In the genomic region with DNA sequence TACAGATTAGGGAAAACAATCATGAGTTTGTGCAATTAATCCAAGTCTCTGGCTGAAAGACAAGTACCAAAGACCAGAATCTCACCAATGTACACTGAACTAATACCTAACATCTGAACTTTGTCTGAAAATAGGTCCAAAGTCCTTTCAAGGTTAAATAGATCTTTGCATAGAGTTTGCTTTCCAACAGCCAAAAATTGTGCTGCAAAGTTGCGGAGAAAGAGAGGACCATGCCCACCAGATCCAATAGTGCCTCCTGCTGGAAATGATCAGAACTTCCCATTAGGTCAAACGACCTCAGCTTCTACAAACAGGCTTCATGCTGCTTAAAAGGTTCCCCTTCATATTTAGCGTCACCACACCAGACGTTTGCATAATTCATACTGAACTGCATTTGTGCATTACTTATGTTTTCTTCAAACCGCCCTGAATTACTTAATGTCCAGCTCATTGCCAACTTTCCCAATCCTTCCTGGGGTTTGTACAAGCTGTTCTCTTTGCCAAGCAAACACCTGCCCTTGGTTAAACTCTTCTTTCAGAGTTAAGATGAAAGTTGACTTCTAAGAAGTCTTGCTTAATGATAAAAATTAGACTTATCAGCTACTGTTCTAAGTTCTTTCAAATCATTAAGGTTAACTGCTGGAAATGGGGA, we compare ENCODE assay signal across 9 mouse cellular contexts. TPM values are rescaled to one million over a fixed set of nuclear protein-coding genes. Genes with fewer than 3 reads are reported as not detected.
DNase-seq lines count a peak whose midpoint lies in the region; ATAC-seq and TF ChIP-seq lines count a peak whose summit lies in the region.
"Had no signal": no experiment of that assay in that cellular context is flagged by ENCODE, and none has a peak within 500 bp of the region (broad histone marks: within the 10 kb centered on the region; RNA-seq: fewer than 3 reads in every experiment).

No protein-coding gene starts in this region.

- 0 out of 2 replicates have a peak, but pooled peaks have one; percentile 17 for TF ChIP-seq EP300 in CH12.LX (IDR thresholded peaks at IDR 0.05; ENCODE audit: low read length)

- peak; percentile 24 for DNase-seq in kidney, adult 2 months
- DNase-seq in CH12.LX (ENCODE audit: extremely low read depth) = peak; percentile 85
- DNase-seq in NIH3T3 (ENCODE audit: low read depth) = peak; percentile 69
- DNase-seq in hindbrain, postnatal 0 days (ENCODE audit: low spot score) = peak; percentile 72

- no peak for TF ChIP-seq POLR2A in kidney, adult 2 months (IDR thresholded peaks at IDR 0.05; ENCODE audit: low read depth, low read length)
- TF ChIP-seq POLR2A in CH12.LX (IDR thresholded peaks at IDR 0.05; ENCODE audit: low read depth, low read length) = no peak

- WGBS in kidney, adult 2 months = 56% methylated on average over 5 of the region's 5 CpGs
- WGBS in kidney, embryonic 15.5 days = 58% methylated on average over 5 of the region's 5 CpGs
- 46% methylated on average over 5 of the region's 5 CpGs for WGBS in hindbrain, postnatal 0 days

- no peaks in the 10 kb centered on the region for H3K9me3 ChIP-seq in kidney, embryonic 15.5 days (replicated peaks)
- no peaks in the 10 kb centered on the region for H3K9me3 ChIP-seq in CH12.LX (replicated peaks; ENCODE audit: low read length)
- no peaks in the 10 kb centered on the region for H3K9me3 ChIP-seq in hindbrain, postnatal 0 days (ENCODE audit: low read length)
- H3K9me3 ChIP-seq: midbrain, embryonic 12.5 days had no signal

- peak; percentile 63 for TF ChIP-seq CTCF in kidney, adult 2 months (conservative IDR thresholded peaks at IDR 0.05; ENCODE audit: insufficient read depth, insufficient read length, low read depth, low read length)
- peak; percentile 63 to 94 for TF ChIP-seq CTCF in CH12.LX (conservative IDR thresholded peaks at IDR 0.05 in 1 of 2, IDR thresholded peaks at IDR 0.05 in 1 of 2; ENCODE audit: low read depth in 2 of 2, low read length in 2 of 2)
- TF ChIP-seq CTCF in hindbrain, postnatal 0 days (IDR thresholded peaks at IDR 0.05; ENCODE audit: low read depth) = peak; percentile 74

- H3K9ac ChIP-seq in kidney, embryonic 15.5 days = no peak overlapping the region
- peak overlapping the region; percentile 36; the same call in 1 of the 2 replicates for H3K9ac ChIP-seq in CH12.LX (ENCODE audit: insufficient read depth, low read depth)
- no peak overlapping the region for H3K9ac ChIP-seq in hindbrain, postnatal 0 days (replicated peaks; ENCODE audit: low read length)

- no peak overlapping the region for H3K27ac ChIP-seq in kidney, adult 2 months (ENCODE audit: insufficient read depth, low read depth, low read length)
- H3K27ac ChIP-seq in kidney, embryonic 15.5 days = no peak overlapping the region
- no peak overlapping the region for H3K27ac ChIP-seq in CH12.LX (ENCODE audit: insufficient read depth, low read depth)
- H3K27ac ChIP-seq in hindbrain, postnatal 0 days = no peak overlapping the region

- no peaks in the 10 kb centered on the region for H3K27me3 ChIP-seq in kidney, adult 2 months (replicated peaks; ENCODE audit: control insufficient read depth, insufficient read depth, low read length)
- H3K27me3 ChIP-seq in kidney, embryonic 15.5 days = no peaks in the 10 kb centered on the region
- H3K27me3 ChIP-seq in CH12.LX (replicated peaks) = no peaks in the 10 kb centered on the region
- H3K27me3 ChIP-seq in hindbrain, postnatal 0 days (ENCODE audit: insufficient read depth, low read length) = no peaks in the 10 kb centered on the region
- H3K27me3 ChIP-seq: midbrain, embryonic 12.5 days had no signal

- H3K36me3 ChIP-seq in kidney, adult 2 months (ENCODE audit: control insufficient read depth, insufficient read depth, low read length) = no peaks in the 10 kb centered on the region
- H3K36me3 ChIP-seq in kidney, embryonic 15.5 days = no peaks in the 10 kb centered on the region
- H3K36me3 ChIP-seq in CH12.LX (replicated peaks in 1 of 2; ENCODE audit: control insufficient read depth in 1 of 2, insufficient read depth in 1 of 2, low read length in 1 of 2) = peaks cover 0 to 11% of the 10 kb centered on the region in 2 experiments
- no peaks in the 10 kb centered on the region for H3K36me3 ChIP-seq in hindbrain, postnatal 0 days (ENCODE audit: insufficient read depth, low read length)
- H3K36me3 ChIP-seq: midbrain, embryonic 12.5 days had no signal

- peaks cover 4% of the 10 kb centered on the region; the same call in 1 of the 2 replicates for H3K4me1 ChIP-seq in kidney, adult 2 months (ENCODE audit: control insufficient read depth, insufficient read depth, low read length)
- peaks cover 24% of the 10 kb centered on the region for H3K4me1 ChIP-seq in kidney, embryonic 15.5 days
- peaks cover 3 to 32% of the 10 kb centered on the region in 2 experiments for H3K4me1 ChIP-seq in CH12.LX (ENCODE audit: control insufficient read depth in 1 of 2, insufficient read depth in 2 of 2)
- H3K4me1 ChIP-seq in hindbrain, postnatal 0 days (ENCODE audit: insufficient read depth, low read length) = peaks cover 3% of the 10 kb centered on the region; the same call in 1 of the 2 replicates

- H3K4me2 ChIP-seq in kidney, embryonic 15.5 days = no peak overlapping the region
- peak overlapping the region; percentile 48 for H3K4me2 ChIP-seq in CH12.LX (ENCODE audit: insufficient read depth, low read depth, poor library complexity, severe bottlenecking)
- no peak overlapping the region for H3K4me2 ChIP-seq in hindbrain, postnatal 0 days (ENCODE audit: low read depth, low read length)

- in situ Hi-C loops in CH12.LX (cut with MboI; ENCODE audit: low pct_ligation_motif_present, low pct_unique_long_range_greater_than_20kb, low sequenced_read_pairs) = loop anchor here (5.0 to 25.0 kb wide), 3 partner anchors 56 to 321 kb away; a partner anchor contains a TSS

- ATAC-seq in kidney, embryonic 15.5 days (replicated peaks; ENCODE audit: low FRiP score) = no peak
- ATAC-seq in hindbrain, postnatal 0 days = no peak
- peak; percentile 24; the same call in 1 of the 2 replicates for ATAC-seq in monocyte, adult 5-6 weeks (replicated peaks; ENCODE audit: insufficient number of reproducible peaks, low FRiP score, low TSS enrichment, poor library complexity, severe bottlenecking)
- no peak for ATAC-seq in erythroblast, adult 5-6 weeks (replicated peaks; ENCODE audit: low FRiP score, poor library complexity, severe bottlenecking)

- TF ChIP-seq RAD21 in CH12.LX (IDR thresholded peaks at IDR 0.05; ENCODE audit: low read depth, low read length) = peak; percentile 87

- dilution Hi-C loops in CH12.LX (cut with MboI; ENCODE audit: extremely low pct_ligation_motif_present, extremely low pct_unique_long_range_greater_than_20kb, low sequenced_read_pairs) = no loop called here

- H3K4me3 ChIP-seq in kidney, adult 2 months (ENCODE audit: insufficient read depth, low read depth, low read length) = no peak overlapping the region
- no peak overlapping the region for H3K4me3 ChIP-seq in kidney, embryonic 15.5 days (replicated peaks)
- H3K4me3 ChIP-seq in CH12.LX (replicated peaks in 1 of 3; ENCODE audit: low read depth in 2 of 3, low read length in 2 of 3, poor library complexity in 1 of 3) = peak overlapping the region in 2 of 3 experiments; percentile 51 to 66
- no peak overlapping the region for H3K4me3 ChIP-seq in hindbrain, postnatal 0 days (ENCODE audit: low read length)

- peaks cover 31% of the 10 kb centered on the region for H3K79me2 ChIP-seq in CH12.LX (replicated peaks; ENCODE audit: control insufficient read depth, extremely low read depth, insufficient read depth, poor library complexity, severe bottlenecking)

TF ChIP-seq in CH12.LX, 34 proteins besides CTCF, POLR2A, EP300 and RAD21 (continues in another document):
- no peak for TF ChIP-seq TBP (conservative IDR thresholded peaks at IDR 0.05; ENCODE audit: low read depth, low read length)
- no peak for TF ChIP-seq ETS1 (conservative IDR thresholded peaks at IDR 0.05; ENCODE audit: low read depth, low read length)
- no peak for TF ChIP-seq CHD1 (IDR thresholded peaks at IDR 0.05; ENCODE audit: low read depth, low read length)
- TF ChIP-seq ZNF384 (IDR thresholded peaks at IDR 0.05; ENCODE audit: low read depth, low read length) = no peak

RNA-seq across cellular contexts. Expression of a gene that starts 1.2 kb away (rescaled TPM):
- polyA plus RNA-seq in kidney, adult 2 months (2012; rRNA removed) = 5.5 and 7.2 TPM in 2 replicates
- polyA plus RNA-seq in kidney, embryonic 15.5 days (2015; fragmentation: Nextera tagmentation; extraction: Ambion mirVana) = 26.2 and 26.6 TPM in 2 replicates
- total RNA-seq in CH12.LX (2012; rRNA removed) = 55.6 and 59.1 TPM in 2 replicates
- total RNA-seq in CH12.LX (2014; rRNA removed) = 64.5 and 66.3 TPM in 2 replicates
- polyA plus RNA-seq in CH12.LX (2012; ENCODE audit: insufficient read length, low read depth) = 64.5 and 69.7 TPM in 2 replicates
- 6.5 and 10.5 TPM in 2 replicates for total RNA-seq in hindbrain, postnatal 0 days (2014; rRNA removed)
- 9.0 and 10.7 TPM in 2 replicates for polyA plus RNA-seq in hindbrain, postnatal 0 days (2015; fragmentation: Nextera tagmentation; extraction: Ambion mirVana)
- total RNA-seq in monocyte, adult 5-6 weeks (2017) = 125 to 238 TPM (median 135 TPM) in 3 replicates
- 34.4 and 44.5 TPM in 2 replicates for total RNA-seq in erythroblast, adult 5-6 weeks (2015; ENCODE audit: low replicate concordance)
- total RNA-seq in erythroblast, adult 5-6 weeks (2017; ENCODE audit: low replicate concordance) = 42.4 and 60.4 TPM in 2 replicates

RNA-seq across cellular contexts. Expression of a gene that starts 6.8 kb away (rescaled TPM):
- 0.16 and 0.27 TPM in 2 replicates for polyA plus RNA-seq in kidney, adult 2 months (2012; rRNA removed)
- polyA plus RNA-seq in kidney, embryonic 15.5 days (2015; fragmentation: Nextera tagmentation; extraction: Ambion mirVana) = 0.58 and 1.2 TPM in 2 replicates
- total RNA-seq in CH12.LX (2012; rRNA removed) (0.68 and 0.80 TPM in 2 replicates), CH12.LX (2014; rRNA removed) (0.31 and 0.56 TPM in 2 replicates)
- 0.74 and 0.90 TPM in 2 replicates for polyA plus RNA-seq in CH12.LX (2012; ENCODE audit: insufficient read length, low read depth)
- total RNA-seq in hindbrain, postnatal 0 days (2014; rRNA removed) = 0.29 TPM in 1 of 2 replicates, not detected in the other
- 0.30 and 0.48 TPM in 2 replicates for polyA plus RNA-seq in hindbrain, postnatal 0 days (2015; fragmentation: Nextera tagmentation; extraction: Ambion mirVana)
- total RNA-seq in monocyte, adult 5-6 weeks (2017) = 0.21 to 1.3 TPM in 2 of 3 replicates, not detected in the other
- total RNA-seq in erythroblast, adult 5-6 weeks (2015; ENCODE audit: low replicate concordance) = not detected in 2 replicates
- total RNA-seq in erythroblast, adult 5-6 weeks (2017; ENCODE audit: low replicate concordance) = 1.4 and 1.7 TPM in 2 replicates

RNA-seq across cellular contexts. Expression of a gene that starts 46.9 kb away (rescaled TPM):
- 0.13 TPM in 1 of 2 replicates, not detected in the other for polyA plus RNA-seq in kidney, adult 2 months (2012; rRNA removed)
- 0.67 and 1.5 TPM in 2 replicates for polyA plus RNA-seq in kidney, embryonic 15.5 days (2015; fragmentation: Nextera tagmentation; extraction: Ambion mirVana)
- total RNA-seq in CH12.LX (2012; rRNA removed) (0.92 and 1.2 TPM in 2 replicates), CH12.LX (2014; rRNA removed) (0.72 and 0.74 TPM in 2 replicates)
- 0.91 and 1.1 TPM in 2 replicates for polyA plus RNA-seq in CH12.LX (2012; ENCODE audit: insufficient read length, low read depth)
- total RNA-seq in hindbrain, postnatal 0 days (2014; rRNA removed) = 0.10 and 1.3 TPM in 2 replicates
- polyA plus RNA-seq in hindbrain, postnatal 0 days (2015; fragmentation: Nextera tagmentation; extraction: Ambion mirVana) = 0.63 and 0.69 TPM in 2 replicates
- 0.57 TPM in 1 of 3 replicates, not detected in the others for total RNA-seq in monocyte, adult 5-6 weeks (2017)
- total RNA-seq in erythroblast, adult 5-6 weeks (2015; ENCODE audit: low replicate concordance) = not detected in 2 replicates
- not detected in 2 replicates for total RNA-seq in erythroblast, adult 5-6 weeks (2017; ENCODE audit: low replicate concordance)
- polyA plus RNA-seq: gonadal fat pad, adult 2 months had no signal

Comparison
In these comparisons a context has a peak if more than half of its experiments do, and no peak if none do; other contexts are left out.
1. DNase-seq: peak in every context shown above with its lines; median percentile 85 in CH12.LX; 72 in hindbrain, postnatal 0 days; 69 in NIH3T3; 24 in kidney, adult 2 months.
2. H3K4me3 ChIP-seq: peak in CH12.LX (2 of 3); none in kidney, adult 2 months (single experiment), kidney, embryonic 15.5 days (single experiment) and hindbrain, postnatal 0 days (single experiment).
3. Peak in every context shown above with its lines, with median percentiles within 50 percentile points of each other: CTCF ChIP-seq.